Mouse (Mus musculus): ENCODE measurements around the gene Vmn2r108.

GRCm38 (mm10) chr17:20473311-20473710, 7.8 kb downstream of the Vmn2r108 start:
- TF ChIP-seq CTCF (IDR thresholded peaks at IDR 0.05; ENCODE audit: borderline replicate concordance, insufficient read depth, low read length) (no peak), POLR2A (IDR thresholded peaks at IDR 0.05; ENCODE audit: low read depth, low read length) (no peak)
